Mouse (Mus musculus) myocyte (in vitro differentiated cells): ENCODE results near the gene Ddx21. TPM values are rescaled to one million over a fixed set of nuclear protein-coding genes. Genes with fewer than 3 reads are reported as not detected.

Source experiments
- H3K27me3 ChIP-seq: one replicate; pipeline ENCODE4 v1.6.1; 2011; ENCODE audit not compliant: control insufficient read depth, insufficient read depth, insufficient read length
- H3K36me3 ChIP-seq: one replicate; pipeline ENCODE4 v1.6.1; 2011; ENCODE audit not compliant: control insufficient read depth, insufficient read depth
- H3K4me2 ChIP-seq: one replicate; pipeline ENCODE4 v1.6.1; 2011; ENCODE audit warnings: low read depth, control low read depth
- H3K4me3 ChIP-seq: one replicate; pipeline ENCODE4 v1.5.1; 2011; ENCODE audit warnings: mild to moderate bottlenecking, control low read depth, moderate library complexity
- H3K79me2 ChIP-seq: one replicate; pipeline ENCODE4 v1.6.1; 2011; ENCODE audit not compliant: control insufficient read depth, insufficient read depth
- H3ac ChIP-seq: one replicate; pipeline ENCODE4 v1.6.1; 2011; ENCODE audit not compliant: control insufficient read depth, insufficient read length
- CEBPB ChIP-seq: IDR thresholded peaks from 2 replicates; pipeline ENCODE4 v1.6.1; 2011; ENCODE audit warnings: mild to moderate bottlenecking, moderate library complexity; ENCODE audit not compliant: poor library complexity, insufficient read depth, severe bottlenecking
- E2F4 ChIP-seq: IDR thresholded peaks from one replicate; pipeline ENCODE4 v1.6.1; 2011; ENCODE audit warnings: mild to moderate bottlenecking, control low read depth, moderate library complexity; ENCODE audit not compliant: insufficient read depth
- MAX ChIP-seq: IDR thresholded peaks from one replicate; pipeline ENCODE4 v1.6.1; 2011; ENCODE audit warnings: low read depth, mild to moderate bottlenecking, control low read depth
- MYOD1 ChIP-seq, 3 experiments: IDR thresholded peaks; one replicate each; pipeline ENCODE4 v1.6.1; 2011; ENCODE audit warnings: control low read depth in 2 of 3, low read depth in 2 of 3, mild to moderate bottlenecking in 2 of 3, moderate library complexity in 1 of 3; ENCODE audit not compliant: insufficient read length in 2 of 3, control insufficient read depth in 1 of 3
- MYOG ChIP-seq, 3 experiments: IDR thresholded peaks; one replicate each; pipeline ENCODE4 v1.6.1; 2011; ENCODE audit warnings: control low read depth in 2 of 3, low read depth in 2 of 3, mild to moderate bottlenecking in 2 of 3; ENCODE audit not compliant: insufficient read length in 2 of 3, control insufficient read depth in 1 of 3, insufficient read depth in 1 of 3
- POLR2A ChIP-seq: IDR thresholded peaks from one replicate; pipeline ENCODE4 v1.6.1; 2011; ENCODE audit warnings: low read depth, mild to moderate bottlenecking, control low read depth, moderate library complexity; ENCODE audit not compliant: insufficient read length
- POLR2AphosphoS2 ChIP-seq: IDR thresholded peaks from one replicate; pipeline ENCODE4 v1.6.1; 2011; ENCODE audit warnings: low read depth, control low read depth; ENCODE audit not compliant: insufficient read length
- REST ChIP-seq: IDR thresholded peaks from one replicate; pipeline ENCODE4 v1.6.1; 2011; ENCODE audit warnings: mild to moderate bottlenecking, control low read depth, moderate library complexity; ENCODE audit not compliant: insufficient read depth, insufficient read length
- SRF ChIP-seq: IDR thresholded peaks from one replicate; pipeline ENCODE4 v1.6.1; 2011; ENCODE audit warnings: low read depth; ENCODE audit not compliant: control insufficient read depth, insufficient read length
- TCF12 ChIP-seq: IDR thresholded peaks from one replicate; pipeline ENCODE4 v1.6.1; 2011; ENCODE audit warnings: mild to moderate bottlenecking, control low read depth; ENCODE audit not compliant: poor library complexity, insufficient read depth, severe bottlenecking
- TCF3 ChIP-seq: IDR thresholded peaks from one replicate; pipeline ENCODE4 v1.6.1; 2011; ENCODE audit warnings: low read depth, control low read depth; ENCODE audit not compliant: insufficient read length
- USF1 ChIP-seq: IDR thresholded peaks from one replicate; pipeline ENCODE4 v1.6.1; 2011; ENCODE audit warnings: low read depth, mild to moderate bottlenecking, control low read depth, moderate library complexity
- polyA plus RNA-seq: library from polyadenylated mRNA; unstranded; fragments of >200 nt; fragmentation: generic; extraction: Trizol; gene quantifications from one replicate; pipeline ENCODE4 v1.2.1, GENCODE M21; 2012; ENCODE audit warnings: missing spikeins

Ddx21 gene
- polyA plus RNA-seq: 33.2 TPM

DNA sequence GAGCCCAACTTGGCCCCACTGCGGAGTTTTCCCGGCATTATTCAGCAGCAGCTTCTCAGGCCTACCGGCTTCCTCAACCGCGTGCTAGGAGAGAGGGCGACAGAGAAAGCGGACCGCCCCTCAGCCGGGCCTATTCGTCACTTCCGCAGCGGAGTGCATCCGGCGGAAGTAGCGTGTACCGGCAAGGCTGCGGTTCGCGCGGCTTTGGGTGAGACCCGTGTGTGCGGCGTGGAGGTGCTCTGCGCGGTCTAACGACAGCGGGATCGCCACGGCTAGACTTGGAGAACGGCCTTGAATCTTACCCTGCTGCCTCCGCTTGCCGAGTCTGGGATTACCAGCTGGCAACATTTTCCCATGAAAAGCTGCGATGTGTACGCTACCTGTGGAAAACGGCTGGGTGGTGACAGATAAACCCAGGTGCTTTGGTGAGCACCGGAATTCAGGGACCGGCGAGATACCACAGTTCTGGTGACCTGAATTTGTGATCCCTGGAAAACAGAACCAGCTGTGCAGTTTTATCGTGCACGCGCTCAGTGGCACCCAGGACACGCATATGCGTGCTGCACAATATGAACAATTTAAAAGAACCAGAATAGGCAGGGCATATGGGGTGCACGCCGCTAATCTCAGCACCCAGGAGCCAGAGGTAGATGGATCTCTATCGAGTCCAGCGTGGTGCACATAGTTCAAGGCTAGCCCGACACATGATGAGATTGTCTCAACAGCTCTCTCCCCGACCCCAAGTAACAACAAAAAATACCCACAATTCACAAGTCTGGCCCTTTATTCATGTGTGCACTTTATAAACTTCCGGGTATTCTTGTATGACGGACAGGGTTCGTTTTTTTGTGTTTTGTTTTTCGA lies at the start of gene Ddx21:
Ddx21 (minus strand) TSS at position 105 of the 864 bp plus-strand sequence.
- Histone ChIP-seq H3ac (peak within 1 kb of the TSS; percentile 84), H3K4me3 (peak within 1 kb of the TSS; percentile 99), H3K36me3 (peaks cover 8% of the 10 kb centered on the region), H3K27me3 (no peaks in the 10 kb centered on the region), H3K79me2 (peaks cover 50% of the 10 kb centered on the region), H3K4me2 (peak within 1 kb of the TSS; percentile 98)
- peak in 2 of 3 experiments; percentile 10 to 52 for TF ChIP-seq MYOG (IDR thresholded peaks at IDR 0.05; ENCODE audit: control insufficient read depth in 1 of 3, insufficient read depth in 1 of 3, insufficient read length in 2 of 3, low read depth in 2 of 3)
- TF ChIP-seq POLR2A: peak; percentile 99
- no peak for TF ChIP-seq MYOD1 (IDR thresholded peaks at IDR 0.05; ENCODE audit: control insufficient read depth in 1 of 3, insufficient read length in 2 of 3, low read depth in 2 of 3)
- peak; percentile 76 for TF ChIP-seq MAX
- TF ChIP-seq POLR2AphosphoS2: peak; percentile 99

DNA sequence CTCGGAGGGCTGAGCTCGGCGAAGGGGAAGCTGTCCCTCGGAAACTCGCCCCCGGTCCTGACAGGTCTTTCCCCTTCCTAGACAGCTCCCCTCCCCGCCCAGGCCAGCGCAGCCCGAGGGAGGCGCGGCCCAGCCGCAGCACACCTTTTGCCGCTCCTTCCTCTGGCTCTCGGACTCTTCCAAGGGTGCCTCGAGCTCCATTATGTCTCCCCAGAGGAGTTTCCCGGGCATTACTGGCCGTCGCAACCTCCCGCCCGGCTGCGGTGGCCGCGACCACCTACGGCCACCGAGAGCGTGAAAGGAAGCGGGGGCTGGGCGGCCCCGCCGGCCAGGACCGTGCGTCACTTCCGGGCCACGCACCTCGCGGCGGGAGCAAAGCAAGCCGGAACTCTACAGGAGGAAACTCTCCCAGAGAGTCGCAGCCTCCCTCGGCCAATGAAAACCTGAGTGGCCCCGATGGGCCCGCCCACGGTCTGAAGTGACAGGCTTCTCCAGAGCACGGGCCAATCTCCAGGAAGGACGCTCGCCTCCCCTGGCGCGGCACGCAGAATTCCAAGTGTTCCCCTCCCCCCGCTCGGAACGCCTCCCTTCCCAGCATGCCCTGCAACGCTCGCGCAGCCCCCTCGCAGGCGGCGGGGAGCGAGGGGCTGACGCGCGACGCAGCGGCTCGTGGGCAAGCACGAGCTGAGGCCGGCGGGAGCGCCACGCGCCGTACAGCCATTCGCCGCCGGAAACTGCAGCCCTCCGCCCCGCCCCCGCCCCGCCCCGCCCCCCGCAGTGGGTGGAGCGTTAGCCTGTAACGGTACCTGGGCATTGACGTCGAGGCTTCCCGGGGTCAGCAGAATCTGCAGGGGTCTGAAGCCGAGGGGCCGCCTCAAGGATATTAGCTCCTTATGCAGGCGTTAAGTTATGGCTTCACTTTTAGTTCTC lies 49.1 kb upstream of the Ddx21 start, which contains the start of gene Ddx50:
Ddx50 (minus strand) TSS at position 338 of the 930 bp plus-strand sequence.
- peak within 1 kb of the TSS; percentile 95 for H3K4me2 ChIP-seq
- TF ChIP-seq E2F4 (no peak), POLR2AphosphoS2 (peak; percentile 81), TCF12 (no peak), MAX (no peak), SRF (peak; percentile 21), USF1 (no peak), TCF3 (peak; percentile 1), CEBPB (no peak), POLR2A (peak; percentile 84), MYOG (IDR thresholded peaks at IDR 0.05; ENCODE audit: control insufficient read depth in 1 of 3, insufficient read depth in 1 of 3, insufficient read length in 2 of 3, low read depth in 2 of 3) (peak in 2 of 3 experiments; percentile 26 to 43), REST (no peak), MYOD1 (IDR thresholded peaks at IDR 0.05; ENCODE audit: control insufficient read depth in 1 of 3, insufficient read length in 2 of 3, low read depth in 2 of 3) (peak in 1 of 3 experiments; percentile 39)
- H3K27me3 ChIP-seq: no peaks in the 10 kb centered on the region
- H3ac ChIP-seq: peak within 1 kb of the TSS; percentile 75
- H3K36me3 ChIP-seq: peaks cover 9% of the 10 kb centered on the region
- peaks cover 46% of the 10 kb centered on the region for H3K79me2 ChIP-seq
- H3K4me3 ChIP-seq: peak within 1 kb of the TSS; percentile 90

- Histone ChIP-seq H3K4me2 (peak overlapping the region; percentile 95), H3K27me3 (no peaks in the 10 kb centered on the region), H3K79me2 (peaks cover 53% of the 10 kb centered on the region), H3K36me3 (peaks cover 15% of the 10 kb centered on the region), H3K4me3 (peak overlapping the region; percentile 90), H3ac (peak overlapping the region; percentile 75)
- peak; percentile 44; the same call in 1 of the 2 replicates for TF ChIP-seq CEBPB
- no peak for TF ChIP-seq TCF12
- TF ChIP-seq REST: no peak
- no peak for TF ChIP-seq POLR2AphosphoS2
- no peak for TF ChIP-seq USF1
- no peak for TF ChIP-seq SRF
- no peak for TF ChIP-seq POLR2A
Observed at GRCm38 (mm10) chr10:62650358-62650782, 48.3 kb upstream of the Ddx21 start.

DNA sequence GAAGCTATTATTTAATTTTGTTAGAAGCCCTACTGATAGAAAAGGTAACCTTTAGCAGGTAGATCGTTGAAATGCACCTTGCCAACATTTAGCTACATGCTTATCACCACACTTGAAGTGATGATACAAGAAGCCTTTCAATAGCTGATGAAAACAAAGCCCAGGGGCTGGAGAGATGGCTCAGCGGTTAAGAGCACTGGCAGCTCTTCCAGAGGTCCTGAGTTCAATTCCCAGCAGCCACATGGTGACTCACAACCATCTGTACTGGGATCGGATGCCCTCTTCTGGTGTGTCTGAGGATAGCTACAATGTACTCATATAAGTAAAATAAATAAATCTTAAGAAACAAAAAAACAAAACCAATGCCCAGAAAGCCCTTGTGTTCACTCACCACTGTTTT lies 2.1 kb upstream of the Ddx21 start:
- TF ChIP-seq POLR2A (no peak), TCF3 (no peak), MAX (no peak), SRF (no peak), E2F4 (no peak), MYOG (IDR thresholded peaks at IDR 0.05; ENCODE audit: control insufficient read depth in 1 of 3, insufficient read depth in 1 of 3, insufficient read length in 2 of 3, low read depth in 2 of 3) (no peak), CEBPB (no peak), REST (no peak), POLR2AphosphoS2 (no peak), MYOD1 (IDR thresholded peaks at IDR 0.05; ENCODE audit: control insufficient read depth in 1 of 3, insufficient read length in 2 of 3, low read depth in 2 of 3) (no peak), TCF12 (no peak), USF1 (no peak)
- Histone ChIP-seq H3K36me3 (no peaks in the 10 kb centered on the region), H3K27me3 (no peaks in the 10 kb centered on the region), H3K4me3 (no peak overlapping the region), H3ac (no peak overlapping the region), H3K4me2 (no peak overlapping the region), H3K79me2 (peaks cover 32% of the 10 kb centered on the region)
